Mouse (Mus musculus): ENCODE data around the gene Tbata. TPM values are rescaled to one million over a fixed set of nuclear protein-coding genes. Genes with fewer than 3 reads are reported as not detected.

Gene Tbata
- polyA plus RNA-seq, 1 experiment from 2014 or later, result not detected

- peaks cover 10% of the 10 kb centered on the region for H3K4me1 ChIP-seq
- DNase-seq (ENCODE audit: low spot score), result no peak
- H3K9me3 ChIP-seq, result no peaks in the 10 kb centered on the region
- peaks cover 62% of the 10 kb centered on the region for H3K27me3 ChIP-seq (ENCODE audit: insufficient read depth, poor library complexity, severe bottlenecking)
- 41% methylated on average over 13 of the region's 13 CpGs for WGBS
- H3K4me3 ChIP-seq, result no peak overlapping the region
- no peak overlapping the region for H3K27ac ChIP-seq
- no peaks in the 10 kb centered on the region for H3K36me3 ChIP-seq
These were observed 3.1 kb downstream of the Tbata start for GRCm38 (mm10) chr10:61174711-61175441.

GRCm38 (mm10) chr10:61175442-61176204 lies 3.9 kb downstream of the Tbata start:
- Histone ChIP-seq H3K27me3 (ENCODE audit: insufficient read depth, poor library complexity, severe bottlenecking) (peaks cover 66% of the 10 kb centered on the region), H3K27ac (no peak overlapping the region), H3K4me3 (peak overlapping the region; percentile 43), H3K9me3 (no peaks in the 10 kb centered on the region), H3K4me1 (peaks cover 10% of the 10 kb centered on the region), H3K36me3 (no peaks in the 10 kb centered on the region)
- DNase-seq (ENCODE audit: low spot score), result no peak
- 13% methylated on average over 24 of the region's 24 CpGs for WGBS

DNA sequence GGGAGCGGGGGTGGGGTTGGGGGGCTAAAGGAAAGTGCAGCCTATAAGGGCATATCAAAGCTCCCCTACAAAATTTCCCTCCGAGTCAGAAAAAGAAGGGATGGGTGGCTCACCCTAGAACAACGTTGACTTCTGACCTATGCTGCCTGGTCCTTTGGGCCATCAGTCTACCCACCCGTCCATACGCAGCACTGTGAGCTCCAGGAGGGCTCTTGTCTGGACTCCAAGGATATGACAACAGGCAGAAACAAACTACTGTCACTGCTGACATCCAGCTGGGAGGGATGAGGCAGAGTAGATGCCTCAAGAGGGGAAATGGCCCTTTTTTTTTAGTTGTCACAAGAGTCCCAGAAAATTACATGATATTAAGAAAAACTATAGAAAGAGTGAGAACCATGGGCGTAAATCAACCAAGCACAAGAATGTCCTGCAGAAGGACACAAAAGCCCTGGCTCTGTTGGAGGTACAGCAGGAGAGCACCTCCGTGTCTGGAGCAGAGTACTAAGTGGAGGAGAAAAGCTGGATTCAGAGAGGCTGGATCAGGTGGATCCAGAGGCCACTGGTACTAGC lies 4.6 kb downstream of the Tbata start:
- Histone ChIP-seq H3K4me1 (peaks cover 10% of the 10 kb centered on the region), H3K9me3 (no peaks in the 10 kb centered on the region), H3K36me3 (no peaks in the 10 kb centered on the region), H3K27ac (no peak overlapping the region), H3K27me3 (ENCODE audit: insufficient read depth, poor library complexity, severe bottlenecking) (peaks cover 71% of the 10 kb centered on the region), H3K4me3 (peak overlapping the region; percentile 43)
- no peak for DNase-seq (ENCODE audit: low spot score)
- WGBS, result 47% methylated on average over 7 of the region's 7 CpGs

DNA sequence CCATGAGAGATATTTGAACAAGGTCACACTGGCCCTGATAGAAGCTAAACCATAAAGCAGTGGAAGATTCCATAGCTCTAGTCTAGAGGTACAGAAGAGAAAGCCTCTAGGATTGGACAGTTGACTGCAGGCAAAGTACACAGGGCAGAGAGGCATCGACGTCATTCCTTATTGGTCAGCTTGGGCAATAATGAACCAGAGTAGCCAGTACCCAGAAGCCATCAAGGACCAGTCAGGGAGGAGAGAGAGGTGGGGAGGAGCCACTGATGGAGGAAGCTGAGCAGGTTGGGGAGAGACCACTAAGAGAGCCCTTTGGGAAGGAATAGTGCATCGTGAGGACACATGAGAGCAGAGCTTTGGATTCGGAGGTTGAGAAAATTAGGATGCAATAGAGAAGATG lies 6.0 kb downstream of the Tbata start:
- Histone ChIP-seq H3K36me3 (no peaks in the 10 kb centered on the region), H3K4me3 (no peak overlapping the region), H3K27me3 (ENCODE audit: insufficient read depth, poor library complexity, severe bottlenecking) (peaks cover 77% of the 10 kb centered on the region), H3K4me1 (peaks cover 10% of the 10 kb centered on the region), H3K9me3 (no peaks in the 10 kb centered on the region), H3K27ac (no peak overlapping the region)
- no peak for DNase-seq (ENCODE audit: low spot score)
- 78% methylated on average over 4 of the region's 4 CpGs for WGBS

DNA sequence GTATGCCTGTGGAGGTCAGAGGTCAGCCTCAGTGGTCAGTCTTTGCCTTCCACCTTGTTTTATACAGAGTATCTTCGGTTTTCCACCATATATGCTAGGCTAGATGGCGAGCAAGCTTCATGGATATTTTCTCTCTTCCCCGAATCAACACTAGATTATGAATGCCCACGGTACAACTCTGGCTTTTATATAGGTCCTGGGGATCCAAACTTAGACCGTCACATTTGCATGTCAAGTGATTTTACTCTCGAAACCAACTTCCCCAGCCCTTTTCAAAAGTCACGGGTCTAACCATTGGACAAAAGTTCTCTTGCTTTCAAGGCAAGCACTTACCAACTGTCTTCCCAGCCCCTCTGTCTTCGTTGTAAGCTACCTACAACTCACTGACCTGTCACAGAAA lies 6.9 kb downstream of the Tbata start:
- H3K36me3 ChIP-seq, result no peaks in the 10 kb centered on the region
- H3K4me1 ChIP-seq, result peaks cover 10% of the 10 kb centered on the region
- H3K27ac ChIP-seq, result no peak overlapping the region
- H3K9me3 ChIP-seq, result no peaks in the 10 kb centered on the region
- H3K27me3 ChIP-seq (ENCODE audit: insufficient read depth, poor library complexity, severe bottlenecking), result peaks cover 82% of the 10 kb centered on the region
- WGBS, result 82% methylated on average over 8 of the region's 8 CpGs
- no peak overlapping the region for H3K4me3 ChIP-seq
- no peak for DNase-seq (ENCODE audit: low spot score)

GRCm38 (mm10) chr10:61179927-61180326 lies 8.2 kb downstream of the Tbata start:
- no peak for DNase-seq (ENCODE audit: low spot score)
- Histone ChIP-seq H3K27ac (no peak overlapping the region), H3K9me3 (no peaks in the 10 kb centered on the region), H3K4me1 (peaks cover 10% of the 10 kb centered on the region), H3K4me3 (no peak overlapping the region), H3K27me3 (ENCODE audit: insufficient read depth, poor library complexity, severe bottlenecking) (peaks cover 82% of the 10 kb centered on the region), H3K36me3 (no peaks in the 10 kb centered on the region)
- 68% methylated on average over 6 of the region's 6 CpGs for WGBS

- Histone ChIP-seq H3K27ac (no peak overlapping the region), H3K27me3 (ENCODE audit: insufficient read depth, poor library complexity, severe bottlenecking) (peaks cover 55% of the 10 kb centered on the region), H3K4me1 (peaks cover 10% of the 10 kb centered on the region; the same call in 1 of the 2 replicates), H3K36me3 (no peaks in the 10 kb centered on the region), H3K9me3 (no peaks in the 10 kb centered on the region), H3K4me3 (no peak overlapping the region)
- DNase-seq (ENCODE audit: low spot score), result no peak
- 75% methylated on average over 3 of the region's 3 CpGs for WGBS
These were observed 15.2 kb downstream of the Tbata start for GRCm38 (mm10) chr10:61187001-61187400.

DNA sequence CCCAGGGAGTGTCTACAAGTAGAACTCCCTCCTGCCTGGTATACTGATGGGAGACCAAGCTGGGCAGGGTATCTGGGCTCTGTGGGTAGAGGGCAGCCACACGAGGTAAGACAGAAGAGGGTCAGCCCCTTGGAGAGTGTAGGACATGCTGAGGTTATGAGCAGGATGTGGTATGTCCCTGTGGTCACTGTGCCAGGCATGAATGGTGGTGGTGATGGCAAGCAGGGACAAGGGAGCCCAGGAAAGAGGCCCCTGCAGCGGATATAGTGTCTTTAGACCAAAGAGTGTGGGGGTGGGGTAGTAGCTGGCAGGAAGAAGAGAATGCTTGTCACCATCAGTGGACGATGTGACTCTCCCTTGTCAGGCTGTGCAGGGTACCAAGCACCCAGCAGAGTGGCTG lies 16.3 kb downstream of the Tbata start:
- Histone ChIP-seq H3K27ac (no peak overlapping the region), H3K9me3 (no peaks in the 10 kb centered on the region), H3K27me3 (ENCODE audit: insufficient read depth, poor library complexity, severe bottlenecking) (peaks cover 46% of the 10 kb centered on the region), H3K4me3 (no peak overlapping the region), H3K36me3 (no peaks in the 10 kb centered on the region), H3K4me1 (peaks cover 10% of the 10 kb centered on the region; the same call in 1 of the 2 replicates)
- DNase-seq (ENCODE audit: low spot score), result no peak
- 67% methylated on average over 3 of the region's 3 CpGs for WGBS

GRCm38 (mm10) chr10:61194611-61195010 lies 22.9 kb downstream of the Tbata start:
- no peaks in the 10 kb centered on the region for H3K36me3 ChIP-seq
- H3K4me1 ChIP-seq, result 0 out of 2 replicates have a peak, but pooled peaks cover under 1% of the 10 kb centered on the region
- no peak for DNase-seq (ENCODE audit: low spot score)
- no peaks in the 10 kb centered on the region for H3K9me3 ChIP-seq
- no peak overlapping the region for H3K4me3 ChIP-seq
- no peak overlapping the region for H3K27ac ChIP-seq
- 84% methylated on average over 9 of the region's 9 CpGs for WGBS
- peaks cover 15% of the 10 kb centered on the region for H3K27me3 ChIP-seq (ENCODE audit: insufficient read depth, poor library complexity, severe bottlenecking)

DNA sequence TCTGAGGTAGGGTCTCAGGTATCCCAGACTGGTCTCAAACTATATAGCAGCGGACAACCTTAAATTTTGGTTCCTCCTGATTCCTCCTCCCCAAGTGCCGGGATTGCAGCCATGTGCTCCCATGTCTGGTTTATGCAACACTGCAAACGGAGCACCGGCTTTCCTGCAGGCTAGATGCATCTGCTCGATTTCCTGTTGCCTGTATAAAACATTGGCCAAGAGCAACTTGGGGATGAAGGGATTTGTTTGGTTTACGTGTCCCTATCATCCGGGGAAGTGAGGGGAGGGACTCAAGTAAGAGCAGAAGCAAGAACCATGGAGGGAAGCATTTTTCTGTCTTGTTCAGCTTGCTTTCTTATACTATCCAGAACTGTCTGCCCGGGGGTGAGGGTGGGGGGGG lies 23.5 kb downstream of the Tbata start:
- H3K4me1 ChIP-seq, result peaks cover 7% of the 10 kb centered on the region; the same call in 1 of the 2 replicates
- 86% methylated on average over 8 of the region's 8 CpGs for WGBS
- DNase-seq (ENCODE audit: low spot score), result no peak
- no peak overlapping the region for H3K27ac ChIP-seq
- H3K36me3 ChIP-seq, result no peaks in the 10 kb centered on the region
- no peaks in the 10 kb centered on the region for H3K9me3 ChIP-seq
- H3K27me3 ChIP-seq (ENCODE audit: insufficient read depth, poor library complexity, severe bottlenecking), result peaks cover 15% of the 10 kb centered on the region
- no peak overlapping the region for H3K4me3 ChIP-seq

DNA sequence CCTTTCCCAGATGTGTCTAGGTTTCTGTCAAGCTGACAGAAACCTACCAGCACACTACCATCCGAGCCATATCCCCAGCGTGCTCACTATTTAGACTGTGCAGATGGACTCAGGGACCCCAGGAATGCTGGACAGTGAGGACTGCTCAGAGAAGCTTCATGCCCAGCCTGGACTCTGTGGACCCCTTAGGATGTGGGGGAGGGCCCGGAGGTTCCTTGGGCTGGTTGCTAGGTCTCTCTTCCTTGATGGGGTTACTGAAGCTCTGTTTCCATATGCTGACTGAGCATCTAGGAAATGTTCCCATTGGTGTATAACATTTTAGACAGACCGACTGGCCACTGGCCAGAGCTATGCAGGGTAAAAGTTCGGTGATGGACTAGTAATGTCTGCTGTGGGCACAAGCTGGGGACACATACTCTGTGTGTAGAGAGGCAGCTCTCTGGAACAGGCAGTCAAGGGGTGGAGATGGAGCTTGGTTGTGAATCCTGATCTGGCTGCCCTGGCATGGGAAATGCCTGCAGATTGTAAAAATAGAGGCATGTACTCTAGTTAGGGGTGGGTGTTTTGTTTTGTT lies 24.1 kb downstream of the Tbata start:
- no peaks in the 10 kb centered on the region for H3K9me3 ChIP-seq
- no peak overlapping the region for H3K4me3 ChIP-seq
- no peaks in the 10 kb centered on the region for H3K36me3 ChIP-seq
- 78% methylated on average over 5 of the region's 5 CpGs for WGBS
- peaks cover 15% of the 10 kb centered on the region for H3K27me3 ChIP-seq (ENCODE audit: insufficient read depth, poor library complexity, severe bottlenecking)
- no peak overlapping the region for H3K27ac ChIP-seq
- no peak for DNase-seq (ENCODE audit: low spot score)
- H3K4me1 ChIP-seq, result peaks cover 8% of the 10 kb centered on the region

DNA sequence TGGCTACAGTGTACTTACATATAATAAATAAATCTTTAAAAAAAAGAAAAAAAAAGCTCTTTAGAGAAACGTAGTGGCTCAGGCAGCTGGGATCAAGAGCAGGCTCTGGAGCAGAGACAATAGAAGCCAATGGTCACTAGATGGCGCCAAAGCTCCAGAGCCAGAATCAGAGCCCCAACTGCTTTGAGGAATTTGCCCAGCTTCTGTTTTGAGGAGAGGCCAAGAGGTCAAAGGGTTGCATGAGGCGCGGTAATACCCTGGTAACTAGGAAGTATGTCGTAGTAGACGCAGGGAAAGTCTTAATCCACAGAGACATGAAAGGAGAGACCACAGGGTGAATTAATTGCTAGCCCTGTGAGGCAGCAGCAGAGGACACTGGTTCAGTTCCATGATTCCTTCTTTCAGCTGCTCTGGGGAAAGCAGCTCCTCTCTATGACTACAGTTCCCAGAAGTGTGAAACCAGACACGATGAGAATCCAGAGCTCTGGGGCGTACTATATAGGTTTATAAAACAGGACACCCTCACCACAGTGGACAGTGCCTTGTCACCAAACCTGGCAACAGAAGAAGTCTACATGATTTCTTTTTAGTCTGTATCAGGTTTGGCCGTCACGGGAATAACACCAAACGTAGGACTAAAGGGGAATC lies 27.9 kb downstream of the Tbata start:
- Histone ChIP-seq H3K9me3 (no peaks in the 10 kb centered on the region), H3K27ac (no peak overlapping the region), H3K27me3 (ENCODE audit: insufficient read depth, poor library complexity, severe bottlenecking) (peaks cover 32% of the 10 kb centered on the region), H3K4me3 (no peak overlapping the region), H3K4me1 (peaks cover 28% of the 10 kb centered on the region), H3K36me3 (no peaks in the 10 kb centered on the region)
- WGBS, result 33% methylated on average over 11 of the region's 11 CpGs
- peak; percentile 85 for DNase-seq (ENCODE audit: low spot score)
